Mouse (Mus musculus) right cerebral cortex, postnatal 10 days (tissue): Measurements from ENCODE around the gene Zfp113.
A peak's percentile ranks its signal among the peaks of the same experiment; 100 is the strongest.

Experiments
- DNase-seq, 2 experiments: peaks; one replicate each; pipeline ENCODE4 v3.0.0; 2021; ENCODE audit warnings: low spot score in 2 of 2

Gene Zfp113

DNA sequence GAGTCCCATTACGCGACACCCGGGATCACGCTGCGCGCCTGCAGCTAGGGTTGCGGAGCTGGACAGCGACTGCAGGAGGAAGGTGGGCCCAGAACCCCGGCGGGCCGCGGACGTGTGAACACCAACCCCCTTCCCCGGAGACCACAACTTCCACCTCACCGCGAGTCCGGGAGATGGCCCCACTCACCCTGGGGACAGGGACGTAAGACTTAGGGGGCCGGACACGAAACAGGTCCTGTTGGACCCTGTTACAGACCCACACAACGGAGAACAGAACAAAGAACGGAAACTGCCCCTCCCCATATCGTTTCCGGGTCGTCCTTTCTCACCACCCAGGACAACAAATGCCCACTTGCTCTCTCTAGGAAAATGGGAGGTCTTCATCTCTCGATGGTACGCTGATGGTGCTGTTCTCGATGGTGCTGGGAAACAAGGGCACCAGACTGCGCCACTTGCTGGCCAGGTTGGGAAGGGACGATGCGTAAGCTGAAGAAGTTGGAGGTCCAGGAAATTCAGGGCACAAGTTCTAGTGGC is at the start of gene Zfp113:
Gene Zfp113 (minus strand): TSS at position 302 of the 534 bp plus-strand sequence.
- peak; percentile 92 to 95 for DNase-seq

DNA sequence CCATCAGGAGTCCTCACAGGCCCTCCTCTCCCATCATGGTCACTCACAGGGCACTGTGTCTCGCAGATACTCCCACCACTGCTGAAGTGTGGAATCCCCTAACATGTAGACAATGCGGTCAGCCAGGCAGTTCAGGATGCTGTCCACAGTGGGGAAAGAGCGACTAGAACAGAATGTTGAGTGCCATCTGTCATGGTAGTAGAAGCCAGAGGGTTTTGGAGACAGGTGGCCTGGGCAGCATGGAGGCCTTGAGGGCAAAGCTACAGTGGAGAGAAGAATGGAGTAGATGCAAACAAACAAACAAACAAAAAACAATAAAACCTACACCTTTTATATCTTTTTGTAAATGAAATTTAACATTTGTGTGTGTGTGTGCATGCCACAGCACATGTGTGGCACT is 46.5 kb upstream of the Zfp113 start:
- no peak for DNase-seq

GRCm38 (mm10) chr5:138199576-138199975 is 44.0 kb upstream of the Zfp113 start:
- no peak for DNase-seq

DNA sequence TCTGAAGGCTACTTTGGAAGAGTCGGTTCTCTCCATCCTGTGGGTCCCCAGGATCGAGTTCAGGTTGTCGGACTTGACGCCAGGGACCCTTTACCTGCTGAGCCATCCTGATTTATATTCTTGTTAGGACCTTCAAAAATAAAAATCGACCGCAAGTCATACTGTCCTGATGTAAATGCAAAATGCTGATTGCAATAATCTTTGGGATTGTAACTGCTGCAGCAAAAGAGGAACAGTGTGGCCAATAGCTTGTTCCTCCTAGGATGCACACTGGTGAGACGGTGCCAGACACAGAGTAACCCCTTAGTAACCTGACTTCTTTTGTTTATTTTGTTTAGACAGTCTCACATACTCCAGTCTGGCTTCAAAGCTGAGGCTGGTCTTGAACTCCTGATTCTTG is 39.9 kb upstream of the Zfp113 start:
- peak in 1 of 2 experiments; percentile 20 for DNase-seq

DNA sequence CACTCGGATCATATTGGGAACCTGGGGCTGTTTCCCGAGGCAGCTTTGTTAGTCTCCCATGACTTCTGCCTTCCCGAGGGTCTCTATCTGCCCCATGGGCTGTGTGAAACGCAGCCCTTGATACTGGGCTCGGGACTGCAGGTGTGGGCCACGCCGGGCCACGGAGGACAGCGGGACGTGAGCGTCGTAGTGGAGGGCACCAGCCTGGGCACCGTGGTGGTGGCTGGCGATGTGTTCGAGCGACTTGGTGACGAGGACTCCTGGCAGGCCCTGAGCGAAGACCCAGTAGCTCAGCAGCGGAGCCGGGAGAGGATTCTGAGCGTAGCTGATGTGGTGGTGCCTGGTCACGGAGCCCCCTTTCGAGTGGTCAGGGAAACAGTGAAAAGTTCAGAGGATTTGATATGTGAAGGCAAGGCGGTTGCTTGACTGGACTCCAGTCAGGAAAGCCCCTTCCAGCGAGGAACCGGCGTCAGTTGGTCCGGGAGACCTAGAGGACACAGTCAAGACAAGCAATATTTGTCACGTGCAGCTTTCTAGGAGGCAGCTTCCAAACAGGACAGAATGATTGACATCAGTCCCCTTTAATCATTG is 39.3 kb upstream of the Zfp113 start:
- DNase-seq, result peak; percentile 56 to 58

GRCm38 (mm10) chr5:138193771-138194727 is 38.5 kb upstream of the Zfp113 start, which contains the start of gene Mblac1:
TSS of gene Mblac1 (plus strand) at chr5:138194314.
- DNase-seq, result peak; percentile 83 to 84

- peak; percentile 83 to 91 for DNase-seq
These were observed 32.2 kb upstream of the Zfp113 start for GRCm38 (mm10) chr5:138187661-138188306.

GRCm38 (mm10) chr5:138186950-138187638 is 31.6 kb upstream of the Zfp113 start, which contains the start of the genes Taf6 and Cnpy4:
TSS of gene Taf6 (minus strand) at chr5:138187451.
TSS of gene Cnpy4 (plus strand) at chr5:138187485.
- DNase-seq, result peak; percentile 89 to 90

DNA sequence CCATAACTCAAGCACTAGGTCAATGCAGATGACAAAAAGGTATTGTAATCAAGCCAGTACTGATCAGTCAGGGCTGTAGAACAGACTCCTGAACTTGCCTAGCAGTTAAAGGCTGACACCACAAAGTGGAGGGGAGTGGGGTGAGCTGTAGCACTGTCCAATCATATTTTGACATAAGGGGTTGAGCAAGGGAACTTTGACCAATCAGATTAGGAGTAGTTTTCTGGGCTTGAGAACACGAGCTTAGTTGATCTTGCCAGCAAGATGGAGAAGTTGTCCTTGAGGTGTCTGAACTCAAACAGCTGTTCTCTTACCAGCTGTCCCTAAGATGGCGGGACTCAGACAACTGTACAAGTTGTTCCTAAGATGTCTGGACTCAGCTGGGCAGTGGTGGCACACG is 17.7 kb upstream of the Zfp113 start:
- no peak for DNase-seq

GRCm38 (mm10) chr5:138171695-138172491 is 16.3 kb upstream of the Zfp113 start, which contains the start of the genes Ap4m1 and Mcm7:
TSS of gene Ap4m1 (plus strand) at chr5:138172002.
TSS of gene Mcm7 (minus strand) at chr5:138172422.
- DNase-seq, result peak; percentile 99

DNA sequence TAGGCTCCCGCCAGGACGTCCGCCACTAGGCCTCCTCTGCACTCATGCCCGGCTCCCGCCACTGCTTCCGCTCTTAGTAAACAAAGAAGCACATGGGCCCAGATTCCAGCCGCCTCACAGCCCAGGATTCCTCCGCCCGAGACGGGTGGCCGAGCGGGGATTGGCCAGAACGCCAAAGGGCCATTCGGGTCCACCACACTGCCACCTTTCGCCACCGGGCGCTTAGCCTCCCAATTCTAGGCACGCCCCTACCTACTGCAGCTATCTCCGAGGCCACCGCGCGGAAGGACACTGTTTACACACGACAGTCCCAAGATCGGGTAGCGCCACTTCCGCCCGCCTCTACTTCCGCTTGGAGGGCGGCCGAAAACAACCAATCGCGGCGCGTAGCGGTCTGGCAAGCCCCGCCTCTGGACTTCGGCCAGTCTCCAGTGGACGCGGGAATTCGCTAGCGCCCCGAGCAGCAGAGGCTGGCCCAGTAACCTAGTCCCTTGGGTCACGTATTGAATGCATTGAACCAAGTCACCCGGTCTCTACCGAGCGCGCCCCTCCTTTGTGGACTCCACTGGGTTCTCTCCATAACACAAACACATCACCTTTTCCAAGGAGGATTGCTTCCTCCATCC is 15.5 kb upstream of the Zfp113 start:
- DNase-seq, result peak; percentile 97 to 98

GRCm38 (mm10) chr5:138165594-138165993 is 10.1 kb upstream of the Zfp113 start:
- no peak for DNase-seq

- no peak for DNase-seq
These were observed 8.1 kb upstream of the Zfp113 start for GRCm38 (mm10) chr5:138163610-138164009.

DNA sequence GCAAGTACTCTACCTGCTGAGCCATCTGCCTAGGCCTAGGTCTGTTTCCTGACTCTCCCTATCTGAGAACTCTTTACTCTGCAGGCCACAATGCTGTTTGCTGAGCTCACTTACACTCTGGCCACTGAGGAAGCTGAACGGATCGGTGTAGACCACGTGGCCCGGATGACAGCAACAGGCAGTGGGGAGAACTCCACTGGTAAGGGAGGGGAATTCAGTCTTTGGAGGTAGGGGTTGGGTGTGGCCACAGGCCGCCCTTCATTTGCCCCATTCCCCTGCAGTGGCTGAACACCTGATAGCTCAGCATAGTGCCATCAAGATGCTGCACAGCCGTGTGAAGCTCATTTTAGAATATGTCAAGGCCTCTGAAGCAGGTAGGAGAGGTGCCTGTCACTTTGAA is 7.5 kb upstream of the Zfp113 start:
- DNase-seq, result no peak

- peak; percentile 97 for DNase-seq
These were observed 5.5 kb upstream of the Zfp113 start, which contains the start of gene Cops6 for GRCm38 (mm10) chr5:138160842-138161665. TSS of gene Cops6 (plus strand) at chr5:138161071.

GRCm38 (mm10) chr5:138160224-138160762 is 4.7 kb upstream of the Zfp113 start:
- DNase-seq, result no peak

- no peak for DNase-seq
These were observed 1.2 kb downstream of the Zfp113 start for GRCm38 (mm10) chr5:138154390-138154789.

DNA sequence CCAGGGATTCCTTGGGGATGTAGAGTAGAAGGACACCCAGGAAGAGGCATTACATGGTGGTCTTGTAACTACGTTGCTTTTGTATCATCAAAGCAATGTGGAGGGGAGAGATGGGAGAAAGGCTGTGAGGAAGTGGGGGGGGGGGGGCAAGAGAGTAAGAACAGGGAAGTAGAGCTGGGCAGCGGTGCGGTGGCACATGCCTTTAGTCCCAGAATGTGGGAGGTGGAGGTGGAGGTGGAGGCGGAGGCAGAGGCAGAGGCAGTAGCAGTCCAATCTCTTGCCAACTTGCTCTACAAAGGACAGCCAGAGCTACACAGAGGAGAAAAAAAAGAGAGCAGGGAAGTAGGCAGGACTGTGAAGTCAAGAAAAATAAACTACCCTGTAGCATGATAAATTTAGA is 17.0 kb downstream of the Zfp113 start:
- no peak for DNase-seq
